Mouse (Mus musculus): ENCODE measurements at regions not wholly inside any gene's neighbourhood (a gene's known extent, or its start where the extent isn't known, plus 50 kb on each side); places are given as distances from the start of the nearest gene placed in this dataset.

DNA sequence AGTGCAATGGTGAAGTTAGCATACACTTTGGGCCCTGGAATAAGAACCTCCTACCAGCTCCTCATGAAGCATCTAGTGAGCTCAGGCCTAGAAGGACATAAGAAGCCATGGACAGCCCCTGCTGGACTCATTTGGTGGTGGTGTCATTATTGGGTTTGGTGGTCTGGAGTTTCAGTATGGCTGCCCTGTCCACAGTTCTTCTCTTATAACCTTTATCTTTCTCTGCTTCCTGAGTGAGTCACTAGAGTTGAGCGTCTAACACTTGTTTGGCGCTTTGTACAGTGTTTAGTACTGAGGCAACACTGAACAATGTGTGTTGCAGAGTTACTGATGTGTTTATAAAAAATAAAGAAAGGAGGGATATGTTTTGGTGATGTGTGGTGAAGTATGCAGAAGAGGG is 58.5 kb upstream of the Cxcr4 start:
- no peak for TF ChIP-seq CTCF (IDR thresholded peaks at IDR 0.05; ENCODE audit: borderline replicate concordance, insufficient read depth, low read length)
- TF ChIP-seq POLR2A (IDR thresholded peaks at IDR 0.05; ENCODE audit: low read depth, low read length): no peak
